Mouse (Mus musculus): ENCODE results near the gene Pde3b. TPM values are rescaled to one million over a fixed set of nuclear protein-coding genes. Genes with fewer than 3 reads are reported as not detected.

Gene Pde3b
- total RNA-seq, 1 experiment: 5.9 TPM

DNA sequence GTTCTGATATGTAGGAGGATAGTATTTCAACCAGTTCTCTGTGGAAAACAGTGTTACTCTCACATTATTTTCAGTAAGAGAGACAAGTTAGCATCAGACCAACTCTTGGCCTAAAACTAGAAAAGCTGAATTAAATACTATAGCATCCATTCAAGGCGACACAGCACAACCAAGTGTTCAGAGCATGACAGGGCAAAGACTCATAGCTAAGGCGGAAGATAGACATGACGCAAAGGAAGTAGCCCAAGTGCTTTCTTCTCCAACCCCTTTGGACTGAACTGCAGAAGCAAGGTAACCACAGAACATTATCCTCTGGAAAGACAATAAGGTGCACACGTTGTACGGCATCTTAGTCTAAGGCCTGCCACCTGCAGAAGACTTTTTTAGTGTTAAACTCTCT is 79.0 kb downstream of the Pde3b start:
- Histone ChIP-seq H3K4me1 (ENCODE audit: control insufficient read depth in 2 of 2, insufficient read depth in 2 of 2, low read length in 2 of 2, poor library complexity in 1 of 2) (no peaks in the 10 kb centered on the region), H3K4me3 (ENCODE audit: insufficient read depth in 1 of 2, low read depth in 1 of 2, low read length in 2 of 2, poor library complexity in 1 of 2, severe bottlenecking in 1 of 2) (no peak overlapping the region), H3K9ac (ENCODE audit: insufficient read depth, low read depth, low read length, poor library complexity, severe bottlenecking) (no peak overlapping the region), H3K36me3 (ENCODE audit: control insufficient read depth, insufficient read depth, low read length, poor library complexity, severe bottlenecking) (no peaks in the 10 kb centered on the region), H3K9me3 (ENCODE audit: control insufficient read depth, insufficient read depth, low read depth, low read length) (no peaks in the 10 kb centered on the region), H3K27ac (ENCODE audit: insufficient read depth, low read depth, low read length, poor library complexity, severe bottlenecking) (no peak overlapping the region)
- in situ Hi-C loops (cut with MboI; ENCODE audit: low sequenced_read_pairs in 2 of 2, unreplicated experiment in 2 of 2): no loop called here
- TF ChIP-seq CHD2 (IDR thresholded peaks at IDR 0.05; ENCODE audit: low read depth, low read length) (no peak), HCFC1 (IDR thresholded peaks at IDR 0.05; ENCODE audit: borderline replicate concordance, insufficient read depth, low read length) (no peak), ZC3H11A (IDR thresholded peaks at IDR 0.05; ENCODE audit: borderline replicate concordance, low read depth, low read length) (no peak), MAFK (IDR thresholded peaks at IDR 0.05; ENCODE audit: insufficient read depth, low read depth, low read length) (no peak), ZNF384 (IDR thresholded peaks at IDR 0.05; ENCODE audit: low read depth, low read length) (no peak)
- DNase-seq (ENCODE audit: low read depth, low spot score): no peak

DNA sequence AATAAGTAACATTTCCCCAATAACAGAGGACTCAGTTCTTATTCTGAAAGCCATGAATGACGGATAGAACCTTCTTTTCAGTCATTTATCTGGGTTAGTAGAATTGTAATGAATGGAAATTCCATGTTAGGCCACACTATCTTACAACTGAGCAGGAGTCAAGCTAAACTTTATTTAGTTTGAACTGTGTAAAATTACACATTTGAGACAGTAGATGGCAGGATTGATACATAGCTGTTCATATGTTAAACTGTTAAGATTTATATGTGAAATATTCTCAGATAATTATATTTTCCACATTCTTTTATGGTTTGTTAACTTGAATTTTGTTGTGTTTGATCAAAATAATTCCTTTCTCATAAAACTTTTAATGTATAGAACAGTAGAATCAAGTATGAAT is 84.2 kb downstream of the Pde3b start:
- DNase-seq (ENCODE audit: low read depth, low spot score): no peak
- no peaks in the 10 kb centered on the region for H3K9me3 ChIP-seq (ENCODE audit: control insufficient read depth, insufficient read depth, low read depth, low read length)
- no peaks in the 10 kb centered on the region for H3K36me3 ChIP-seq (ENCODE audit: control insufficient read depth, insufficient read depth, low read length, poor library complexity, severe bottlenecking)
- TF ChIP-seq ZC3H11A (IDR thresholded peaks at IDR 0.05; ENCODE audit: borderline replicate concordance, low read depth, low read length) (no peak), MAFK (IDR thresholded peaks at IDR 0.05; ENCODE audit: insufficient read depth, low read depth, low read length) (no peak), ZNF384 (IDR thresholded peaks at IDR 0.05; ENCODE audit: low read depth, low read length) (no peak), HCFC1 (IDR thresholded peaks at IDR 0.05; ENCODE audit: borderline replicate concordance, insufficient read depth, low read length) (no peak), CHD2 (IDR thresholded peaks at IDR 0.05; ENCODE audit: low read depth, low read length) (no peak)
- no peaks in the 10 kb centered on the region for H3K4me1 ChIP-seq (ENCODE audit: control insufficient read depth in 2 of 2, insufficient read depth in 2 of 2, low read length in 2 of 2, poor library complexity in 1 of 2)
- in situ Hi-C loops (cut with MboI; ENCODE audit: low sequenced_read_pairs in 2 of 2, unreplicated experiment in 2 of 2): no loop called here
- H3K4me3 ChIP-seq (ENCODE audit: insufficient read depth in 1 of 2, low read depth in 1 of 2, low read length in 2 of 2, poor library complexity in 1 of 2, severe bottlenecking in 1 of 2): no peak overlapping the region
- no peak overlapping the region for H3K27ac ChIP-seq (ENCODE audit: insufficient read depth, low read depth, low read length, poor library complexity, severe bottlenecking)
- H3K9ac ChIP-seq (ENCODE audit: insufficient read depth, low read depth, low read length, poor library complexity, severe bottlenecking): no peak overlapping the region

DNA sequence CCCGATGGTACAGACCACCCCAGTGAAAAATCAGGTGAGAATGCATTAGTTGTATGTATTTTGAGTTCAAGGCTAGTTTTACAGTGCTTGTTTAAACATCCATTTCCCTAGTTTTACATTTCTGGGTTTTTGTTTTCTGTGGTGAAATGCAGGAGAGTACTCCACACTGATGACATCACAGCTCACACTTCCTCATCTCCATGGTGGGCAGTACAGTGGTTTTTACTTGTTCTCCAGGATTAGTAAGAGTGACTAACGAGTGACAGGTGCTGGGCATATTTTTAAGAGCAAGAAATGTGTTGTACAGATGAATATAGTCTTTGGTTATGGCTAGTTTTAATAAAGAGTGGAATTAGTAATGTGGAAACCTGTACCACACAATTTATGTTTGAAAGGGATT is 93.8 kb downstream of the Pde3b start:
- TF ChIP-seq CHD2 (IDR thresholded peaks at IDR 0.05; ENCODE audit: low read depth, low read length) (no peak), ZNF384 (IDR thresholded peaks at IDR 0.05; ENCODE audit: low read depth, low read length) (no peak), MAFK (IDR thresholded peaks at IDR 0.05; ENCODE audit: insufficient read depth, low read depth, low read length) (no peak), ZC3H11A (IDR thresholded peaks at IDR 0.05; ENCODE audit: borderline replicate concordance, low read depth, low read length) (no peak), HCFC1 (IDR thresholded peaks at IDR 0.05; ENCODE audit: borderline replicate concordance, insufficient read depth, low read length) (no peak)
- no peak overlapping the region for H3K27ac ChIP-seq (ENCODE audit: insufficient read depth, low read depth, low read length, poor library complexity, severe bottlenecking)
- no peaks in the 10 kb centered on the region for H3K36me3 ChIP-seq (ENCODE audit: control insufficient read depth, insufficient read depth, low read length, poor library complexity, severe bottlenecking)
- H3K4me3 ChIP-seq (ENCODE audit: insufficient read depth in 1 of 2, low read depth in 1 of 2, low read length in 2 of 2, poor library complexity in 1 of 2, severe bottlenecking in 1 of 2): no peak overlapping the region
- no peaks in the 10 kb centered on the region for H3K4me1 ChIP-seq (ENCODE audit: control insufficient read depth in 2 of 2, insufficient read depth in 2 of 2, low read length in 2 of 2, poor library complexity in 1 of 2)
- H3K9me3 ChIP-seq (ENCODE audit: control insufficient read depth, insufficient read depth, low read depth, low read length): no peaks in the 10 kb centered on the region
- no peak overlapping the region for H3K9ac ChIP-seq (ENCODE audit: insufficient read depth, low read depth, low read length, poor library complexity, severe bottlenecking)
- in situ Hi-C loops (cut with MboI; ENCODE audit: low sequenced_read_pairs in 2 of 2, unreplicated experiment in 2 of 2): no loop called here
- DNase-seq (ENCODE audit: low read depth, low spot score): no peak

DNA sequence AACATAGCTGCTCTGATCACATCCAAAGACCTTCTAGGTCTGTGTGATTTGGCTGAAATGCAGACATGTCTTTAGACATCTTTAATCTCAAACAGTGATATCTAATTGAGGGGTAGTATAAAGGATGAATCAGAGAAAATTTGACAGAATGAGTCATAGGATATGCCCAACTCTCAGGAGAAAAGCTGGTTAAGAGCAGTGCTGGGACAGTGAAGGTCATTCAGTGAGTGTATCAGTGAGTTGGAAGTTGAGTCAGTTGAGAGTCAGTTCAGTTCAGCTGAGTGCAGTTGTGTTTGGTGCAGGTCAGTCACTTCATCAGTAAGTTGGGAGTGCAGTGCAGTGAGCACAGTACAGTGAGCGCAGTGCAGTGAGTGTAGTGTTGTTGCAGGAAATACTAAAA is 105.0 kb downstream of the Pde3b start:
- DNase-seq (ENCODE audit: low read depth, low spot score): no peak
- no peak overlapping the region for H3K4me3 ChIP-seq (ENCODE audit: insufficient read depth in 1 of 2, low read depth in 1 of 2, low read length in 2 of 2, poor library complexity in 1 of 2, severe bottlenecking in 1 of 2)
- H3K4me1 ChIP-seq (ENCODE audit: control insufficient read depth in 2 of 2, insufficient read depth in 2 of 2, low read length in 2 of 2, poor library complexity in 1 of 2): no peaks in the 10 kb centered on the region
- in situ Hi-C loops (cut with MboI; ENCODE audit: low sequenced_read_pairs in 2 of 2, unreplicated experiment in 2 of 2): no loop called here
- no peak overlapping the region for H3K27ac ChIP-seq (ENCODE audit: insufficient read depth, low read depth, low read length, poor library complexity, severe bottlenecking)
- no peaks in the 10 kb centered on the region for H3K36me3 ChIP-seq (ENCODE audit: control insufficient read depth, insufficient read depth, low read length, poor library complexity, severe bottlenecking)
- no peaks in the 10 kb centered on the region for H3K9me3 ChIP-seq (ENCODE audit: control insufficient read depth, insufficient read depth, low read depth, low read length)
- TF ChIP-seq MAFK (IDR thresholded peaks at IDR 0.05; ENCODE audit: insufficient read depth, low read depth, low read length) (no peak), ZNF384 (IDR thresholded peaks at IDR 0.05; ENCODE audit: low read depth, low read length) (no peak), CHD2 (IDR thresholded peaks at IDR 0.05; ENCODE audit: low read depth, low read length) (no peak), HCFC1 (IDR thresholded peaks at IDR 0.05; ENCODE audit: borderline replicate concordance, insufficient read depth, low read length) (no peak), ZC3H11A (IDR thresholded peaks at IDR 0.05; ENCODE audit: borderline replicate concordance, low read depth, low read length) (no peak)
- no peak overlapping the region for H3K9ac ChIP-seq (ENCODE audit: insufficient read depth, low read depth, low read length, poor library complexity, severe bottlenecking)

DNA sequence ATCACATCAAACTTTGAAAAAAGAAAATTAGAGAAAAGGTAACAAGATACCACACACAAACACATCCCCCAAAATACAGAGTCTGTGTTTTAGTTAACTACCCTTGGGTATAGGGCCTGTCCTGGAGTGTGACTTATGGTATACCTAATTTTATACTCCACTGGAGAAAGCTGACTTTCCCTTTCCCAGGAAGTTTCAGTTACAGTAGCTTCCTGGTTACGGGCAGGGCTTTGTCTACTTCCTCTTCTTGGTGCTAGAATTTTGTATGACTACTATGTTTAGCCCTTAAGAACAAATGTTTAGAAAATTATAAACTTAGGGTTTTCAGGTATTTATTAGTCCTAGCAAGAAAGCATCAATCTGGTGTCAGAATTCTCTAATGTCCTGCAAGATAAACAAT is 111.2 kb downstream of the Pde3b start:
- no peak for DNase-seq (ENCODE audit: low read depth, low spot score)
- Histone ChIP-seq H3K36me3 (ENCODE audit: control insufficient read depth, insufficient read depth, low read length, poor library complexity, severe bottlenecking) (no peaks in the 10 kb centered on the region), H3K27ac (ENCODE audit: insufficient read depth, low read depth, low read length, poor library complexity, severe bottlenecking) (no peak overlapping the region), H3K4me1 (ENCODE audit: control insufficient read depth in 2 of 2, insufficient read depth in 2 of 2, low read length in 2 of 2, poor library complexity in 1 of 2) (no peaks in the 10 kb centered on the region), H3K9me3 (ENCODE audit: control insufficient read depth, insufficient read depth, low read depth, low read length) (no peaks in the 10 kb centered on the region), H3K9ac (ENCODE audit: insufficient read depth, low read depth, low read length, poor library complexity, severe bottlenecking) (no peak overlapping the region), H3K4me3 (ENCODE audit: insufficient read depth in 1 of 2, low read depth in 1 of 2, low read length in 2 of 2, poor library complexity in 1 of 2, severe bottlenecking in 1 of 2) (no peak overlapping the region)
- no peak for TF ChIP-seq MAFK (IDR thresholded peaks at IDR 0.05; ENCODE audit: insufficient read depth, low read depth, low read length)
- no peak for TF ChIP-seq ZC3H11A (IDR thresholded peaks at IDR 0.05; ENCODE audit: borderline replicate concordance, low read depth, low read length)
- no peak for TF ChIP-seq ZNF384 (IDR thresholded peaks at IDR 0.05; ENCODE audit: low read depth, low read length)
- no peak for TF ChIP-seq HCFC1 (IDR thresholded peaks at IDR 0.05; ENCODE audit: borderline replicate concordance, insufficient read depth, low read length)
- no peak for TF ChIP-seq CHD2 (IDR thresholded peaks at IDR 0.05; ENCODE audit: low read depth, low read length)
- in situ Hi-C loops (cut with MboI; ENCODE audit: low sequenced_read_pairs in 2 of 2, unreplicated experiment in 2 of 2): no loop called here

Data from ES-E14 (cell line).